Mouse (Mus musculus) embryo, embryonic 10 days (tissue): ENCODE measurements around the gene Cradd.
A peak's percentile ranks its signal among the peaks of the same experiment; 100 is the strongest.

ENCODE experiments used
- DNase-seq: peaks from one replicate; pipeline ENCODE4 v3.0.0-alpha.2; 2015; ENCODE audit warnings: low spot score

Gene Cradd

DNA sequence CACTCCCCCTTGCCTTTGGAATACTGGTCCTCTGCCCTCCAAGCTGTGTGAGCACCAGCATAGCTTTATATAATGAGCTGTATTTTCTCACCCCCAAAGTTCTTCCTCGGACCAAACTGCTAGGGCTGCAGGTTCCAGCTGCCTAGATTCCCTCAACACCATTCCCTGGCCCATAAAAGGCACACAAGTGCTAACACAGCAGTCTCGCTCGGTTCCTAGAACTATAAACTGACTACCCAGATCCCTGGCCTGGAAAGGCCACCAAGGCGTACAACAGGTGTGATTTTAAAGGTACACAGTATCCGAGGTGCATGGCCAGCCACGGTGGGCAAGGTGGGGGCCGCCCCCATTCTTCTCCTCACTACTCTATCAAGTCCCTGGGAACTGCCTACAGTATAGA lies 54.8 kb downstream of the Cradd start:
- DNase-seq: no peak

DNA sequence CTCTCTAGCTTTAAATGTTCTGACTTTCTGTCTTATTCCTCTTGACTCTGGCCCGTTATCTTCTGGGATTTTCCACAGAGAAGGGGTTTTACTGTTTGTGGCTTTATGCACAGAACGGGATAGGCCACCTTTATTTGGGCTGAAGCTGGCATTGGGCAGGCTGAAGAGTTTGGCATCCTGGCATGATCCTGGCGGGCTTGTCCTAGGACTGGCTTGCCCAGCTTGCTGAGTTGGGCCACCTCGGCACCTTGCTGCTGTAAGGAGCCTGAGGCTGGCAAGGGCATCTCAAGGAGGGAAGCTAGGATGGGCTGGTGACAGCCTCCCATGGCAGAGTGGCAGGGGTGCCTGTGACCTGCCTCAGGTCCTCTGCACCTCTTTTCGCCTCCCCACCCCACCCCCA lies 55.6 kb downstream of the Cradd start:
- DNase-seq: no peak

DNA sequence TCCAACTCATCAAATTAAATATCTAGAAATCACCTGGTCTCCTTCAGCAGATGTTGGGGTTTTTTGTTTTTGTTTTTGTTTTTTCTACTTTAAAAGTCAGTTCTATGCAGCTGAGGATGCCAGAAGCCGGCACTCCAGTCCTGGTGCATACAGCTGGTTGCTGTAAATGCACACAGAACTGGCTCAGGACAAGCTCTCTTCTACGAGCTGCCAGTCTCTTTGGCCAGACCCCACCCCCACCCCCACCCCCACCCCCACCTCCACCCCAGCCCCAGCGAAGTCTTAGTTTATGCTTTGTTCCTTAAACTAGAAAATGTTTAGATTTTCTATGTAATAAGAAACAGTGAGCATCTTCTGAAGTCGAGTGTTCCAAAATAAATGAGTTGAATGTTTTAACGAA lies 57.0 kb downstream of the Cradd start:
- DNase-seq: no peak

DNA sequence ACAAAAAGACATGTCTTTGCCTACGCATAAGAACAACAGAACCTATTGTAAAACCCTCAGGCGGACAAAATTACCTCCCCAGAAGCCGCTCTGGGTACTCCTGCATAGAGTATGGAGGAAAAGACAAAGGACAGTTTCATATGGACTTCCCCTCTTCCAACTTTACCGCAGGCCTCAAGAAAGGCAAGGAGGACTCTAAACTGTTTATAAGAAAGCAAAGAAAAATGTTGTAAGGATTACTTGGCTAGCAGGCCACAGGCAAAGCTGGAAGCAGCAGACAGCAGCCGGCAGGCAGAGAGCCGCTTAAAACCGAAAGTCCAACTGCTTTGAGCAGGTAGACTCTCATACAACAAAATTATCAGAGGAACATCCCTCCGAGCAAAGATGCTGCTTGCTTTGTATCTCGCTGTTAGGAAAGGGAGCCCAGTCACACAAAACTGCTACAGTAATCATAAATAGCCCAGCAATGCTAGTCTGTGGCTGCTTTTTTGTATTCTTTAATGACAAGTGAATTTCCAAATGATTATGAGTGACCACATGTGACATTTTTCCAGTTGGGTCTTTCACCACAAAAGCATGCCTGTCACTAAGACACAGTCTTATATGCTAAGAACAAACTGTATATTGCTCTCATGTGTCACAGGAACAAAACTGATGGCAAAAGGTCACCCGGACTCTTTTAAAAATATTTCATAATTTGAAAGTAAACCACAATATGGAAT lies 57.7 kb downstream of the Cradd start:
- no peak for DNase-seq

DNA sequence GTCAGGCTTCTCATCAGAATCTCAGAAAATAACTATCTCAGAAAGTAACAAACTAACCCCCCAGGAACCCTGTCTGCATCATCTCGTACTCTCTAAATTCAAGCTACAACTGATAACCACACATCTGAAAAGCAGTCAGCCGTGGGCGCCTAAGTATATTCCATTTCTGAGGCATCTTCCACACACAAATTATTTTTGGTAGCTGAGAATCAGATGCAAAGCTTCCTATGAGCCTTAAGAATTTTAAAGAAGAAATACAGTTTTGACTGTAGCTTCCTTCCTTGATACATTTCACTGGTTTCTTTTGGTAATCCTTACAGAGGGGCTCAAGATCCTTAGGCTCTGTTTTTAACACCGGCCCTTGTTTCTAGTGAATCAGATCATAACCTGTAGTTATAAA lies 58.4 kb downstream of the Cradd start:
- no peak for DNase-seq

DNA sequence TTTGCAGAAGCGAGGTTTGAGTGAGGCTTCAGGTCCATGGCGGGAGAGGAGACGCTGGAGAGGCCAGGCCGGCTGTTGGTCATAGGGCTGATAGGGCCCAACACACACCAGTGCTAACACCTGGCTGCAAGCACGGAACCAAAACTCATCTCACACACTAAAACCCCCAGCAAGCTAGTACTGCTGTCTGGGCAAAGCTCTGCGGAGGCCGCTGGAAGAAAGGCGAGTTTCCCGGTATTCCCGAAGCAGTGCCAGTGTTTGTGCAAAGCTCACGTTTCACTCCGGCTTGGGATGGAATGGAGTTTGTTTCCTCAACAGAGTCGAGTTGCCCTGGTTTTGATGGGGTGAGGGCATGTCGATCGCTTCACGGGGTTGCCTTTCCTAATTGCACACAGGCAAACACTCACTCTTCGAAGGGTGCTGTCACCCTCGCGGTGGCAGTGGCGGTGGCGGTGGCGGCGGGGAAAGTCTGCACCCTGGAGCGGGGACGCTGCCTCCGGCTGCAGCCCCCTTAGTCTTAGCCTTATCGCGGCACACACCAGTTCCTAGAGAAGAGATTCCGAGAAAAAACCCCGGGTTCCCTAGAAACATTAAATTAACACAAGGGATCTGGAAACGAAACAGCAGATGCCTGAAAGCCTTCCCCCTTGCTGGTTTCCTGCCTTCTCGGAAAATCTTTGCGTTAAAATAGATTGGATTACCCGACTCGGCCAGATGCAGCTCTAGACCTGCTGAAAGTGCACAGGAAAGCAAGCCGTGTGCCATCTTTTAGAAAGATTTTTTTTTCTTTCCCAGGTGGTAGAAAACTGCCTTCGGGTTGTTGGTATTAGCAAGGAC lies 59.2 kb downstream of the Cradd start:
- peak; percentile 60 for DNase-seq

DNA sequence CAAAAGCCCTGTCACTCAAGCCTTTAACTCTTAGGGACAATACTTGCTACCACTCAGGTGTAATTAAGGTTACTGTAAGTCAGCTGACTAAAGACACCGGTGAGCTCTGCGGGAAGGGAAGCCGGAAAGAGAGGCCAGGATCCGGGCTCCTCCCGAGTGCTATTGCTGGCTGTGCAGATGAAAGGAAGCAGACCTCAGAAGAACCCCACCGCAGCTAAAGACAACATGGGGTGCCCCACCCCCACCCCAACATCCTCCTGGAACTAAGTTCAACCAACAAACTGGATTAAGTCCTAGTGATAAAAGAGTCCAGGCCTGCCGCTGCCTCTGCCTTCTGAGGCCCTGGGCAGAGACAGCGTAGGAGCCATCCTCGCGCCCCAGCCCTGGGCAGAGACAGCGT lies 61.5 kb downstream of the Cradd start:
- no peak for DNase-seq

DNA sequence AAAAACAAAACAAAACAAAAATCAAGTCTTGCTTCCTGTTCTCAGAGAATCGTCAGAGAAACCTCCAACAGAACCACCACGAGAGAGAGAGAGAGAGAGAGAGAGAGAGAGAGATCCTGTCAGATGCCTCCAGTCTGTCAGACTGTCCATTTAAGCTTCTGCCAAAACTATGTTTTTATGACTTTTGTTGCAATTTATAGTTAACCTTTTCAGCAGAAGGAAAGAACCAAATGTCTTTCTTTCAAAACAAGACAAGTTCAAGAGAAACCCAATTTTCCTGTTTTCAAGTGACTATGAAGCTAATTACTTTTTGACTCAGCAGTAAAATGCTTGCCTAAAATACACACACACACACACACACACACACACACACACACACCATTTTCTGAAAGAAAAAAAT lies 62.7 kb downstream of the Cradd start:
- no peak for DNase-seq

DNA sequence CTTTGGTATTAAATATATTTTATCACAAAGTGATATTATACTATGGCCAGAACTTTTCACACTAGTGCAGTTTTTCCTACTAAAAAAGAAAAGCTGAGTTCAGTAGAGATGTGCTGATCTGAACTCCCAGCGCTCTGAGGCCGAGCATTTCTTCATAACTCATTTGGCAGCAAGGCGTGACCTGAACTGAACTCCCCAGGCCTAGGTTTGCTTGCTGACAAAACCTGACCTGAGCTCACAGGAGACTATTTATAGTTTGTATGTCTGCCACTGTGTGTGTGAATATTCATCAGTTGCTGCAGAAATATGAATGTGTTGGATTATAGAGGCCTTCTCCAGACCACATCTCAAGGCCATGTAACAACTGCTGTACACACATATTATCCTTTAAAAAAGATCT lies 63.5 kb downstream of the Cradd start:
- DNase-seq: no peak

DNA sequence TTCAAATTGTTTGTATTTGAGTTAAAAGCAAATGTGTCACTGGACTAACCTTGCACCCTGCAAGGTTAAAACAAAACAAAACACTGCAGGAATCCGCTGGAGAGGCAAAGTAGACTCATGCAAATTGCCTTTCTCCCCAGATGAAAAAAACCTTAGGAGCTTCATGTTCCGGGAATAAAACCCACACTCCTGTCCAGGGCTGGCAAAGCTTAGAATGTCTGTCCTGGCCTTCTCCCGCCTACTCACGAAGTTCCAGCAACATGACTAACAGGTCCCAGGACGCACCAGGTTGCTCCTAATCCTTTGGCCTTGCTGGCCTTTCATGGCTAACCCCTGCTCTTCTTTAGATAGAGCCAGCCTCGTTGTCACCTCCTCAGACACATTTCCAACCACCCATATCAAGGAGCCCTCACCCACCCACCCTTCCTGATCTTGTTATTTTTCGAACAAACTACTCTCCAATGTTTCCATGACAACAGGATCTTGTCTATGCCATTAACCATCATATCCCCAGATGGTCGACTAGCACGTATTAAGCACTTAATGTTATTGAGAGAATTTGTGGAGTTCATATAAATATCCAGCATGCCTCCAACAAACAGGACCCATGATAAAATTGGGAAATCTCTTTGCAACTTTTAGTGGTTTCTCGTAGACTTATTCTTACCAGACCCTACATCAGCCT lies 65.3 kb downstream of the Cradd start:
- no peak for DNase-seq

DNA sequence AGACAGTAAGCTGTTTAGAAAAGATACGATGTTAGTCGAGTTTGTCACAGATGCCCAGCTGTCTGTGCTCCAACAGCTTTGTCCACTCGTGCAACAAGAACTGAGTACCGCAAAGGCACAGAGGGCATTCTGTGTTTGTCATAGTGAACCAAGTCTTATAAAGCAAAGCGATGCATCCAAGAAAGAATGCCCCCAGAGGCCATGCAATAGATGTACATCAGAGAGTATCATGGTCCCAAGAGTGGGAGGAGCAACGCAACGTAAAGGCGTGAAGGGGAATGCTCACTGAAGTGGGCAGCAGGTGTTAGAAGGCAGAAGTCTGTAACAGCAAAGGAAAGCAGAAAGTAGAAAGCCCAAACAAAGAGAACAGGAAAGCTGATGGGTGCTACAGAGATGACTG lies 66.0 kb downstream of the Cradd start:
- peak; percentile 35 for DNase-seq

DNA sequence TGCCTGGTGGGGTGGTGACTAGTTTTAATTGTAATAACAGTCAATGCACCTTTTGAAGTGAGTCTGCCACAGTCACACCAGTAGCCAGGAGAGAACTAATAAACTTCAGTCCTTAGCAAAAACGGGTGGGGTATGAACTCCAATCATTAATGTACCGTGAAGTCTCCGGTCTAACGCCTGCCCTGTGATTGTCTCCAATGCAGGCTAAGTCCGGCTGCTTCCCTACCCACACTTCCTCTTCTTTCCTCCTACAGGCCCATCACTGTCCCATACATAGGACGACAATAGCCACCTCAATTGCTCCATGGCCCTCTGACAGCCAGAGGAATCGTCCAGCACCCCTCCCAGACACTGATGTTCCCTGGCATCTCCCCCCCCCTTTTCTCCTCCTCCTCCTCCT lies 67.8 kb downstream of the Cradd start:
- DNase-seq: peak; percentile 27

DNA sequence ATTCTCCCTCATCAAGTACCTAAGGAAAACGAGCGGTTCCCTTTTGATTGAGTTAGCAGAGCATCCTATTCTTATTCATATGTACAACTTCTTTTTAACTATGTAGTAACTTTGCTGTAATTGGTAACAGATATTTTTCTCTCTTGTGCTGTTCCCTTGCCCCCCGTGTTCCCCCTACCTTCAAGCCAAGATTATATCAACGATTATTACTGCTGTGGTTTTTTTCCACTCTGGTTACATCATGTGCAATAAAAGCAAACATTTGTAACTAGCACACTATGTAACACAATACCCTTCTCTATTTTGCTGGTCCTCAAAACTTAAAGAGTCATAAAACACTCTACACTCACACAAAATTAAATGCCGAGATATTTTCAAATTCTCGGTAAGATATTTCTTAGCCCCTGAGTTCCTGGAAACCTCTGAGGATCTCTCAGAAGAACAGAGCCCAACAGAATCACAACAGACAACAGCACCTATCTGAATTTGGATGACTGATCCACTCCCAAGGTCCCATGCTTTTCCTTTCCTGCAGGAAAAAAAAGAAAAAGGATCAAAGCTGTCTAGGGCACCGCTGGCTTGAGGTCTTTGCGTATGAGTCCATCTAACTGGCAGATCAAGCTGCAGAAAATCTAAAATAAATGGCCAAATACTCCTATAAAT lies 68.8 kb downstream of the Cradd start:
- no peak for DNase-seq

DNA sequence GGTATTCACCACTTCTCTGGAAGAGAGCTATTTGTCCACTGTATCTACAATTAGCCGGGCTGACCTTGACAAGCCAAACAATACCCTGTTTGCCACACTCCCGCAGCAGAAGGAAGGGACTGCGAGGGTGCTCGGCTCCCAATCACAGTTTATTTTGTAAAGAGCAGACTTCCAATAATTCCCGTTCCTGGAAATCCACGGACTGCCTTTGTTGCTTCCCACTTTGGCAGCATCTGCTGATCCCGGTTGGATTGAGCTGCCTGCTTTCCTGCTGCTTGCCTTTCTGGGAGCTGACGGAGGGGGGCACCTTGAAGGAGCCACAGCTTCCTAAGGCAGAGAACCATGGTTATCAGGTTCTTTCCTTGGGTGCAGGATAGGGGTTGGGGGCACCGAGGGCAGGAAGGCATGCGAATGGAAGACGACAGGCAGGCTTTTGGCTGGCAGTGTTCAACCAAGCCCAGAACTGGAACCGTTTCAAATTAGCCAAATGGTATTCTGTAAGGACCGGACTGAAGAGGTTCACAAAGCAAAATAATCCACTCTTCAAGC lies 69.4 kb downstream of the Cradd start:
- no peak for DNase-seq

DNA sequence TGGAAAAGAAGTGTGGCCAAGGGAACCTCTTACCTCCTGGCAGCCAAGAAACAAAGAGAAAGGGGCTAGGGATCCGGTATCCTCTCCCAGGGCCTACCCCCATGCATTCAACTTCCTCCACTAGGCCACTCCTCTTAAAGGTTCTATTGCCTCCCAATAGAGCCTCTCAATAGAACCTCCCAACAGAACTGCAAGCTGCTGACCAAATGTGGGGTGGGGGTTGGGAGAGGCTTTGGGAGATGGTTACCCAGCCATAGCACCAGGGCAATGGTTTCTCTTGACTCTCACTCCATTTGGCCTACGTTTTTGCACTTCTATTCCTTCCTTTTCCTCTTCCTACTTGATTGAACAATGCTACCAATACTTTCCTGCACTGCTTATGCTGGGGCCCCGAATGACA lies 69.9 kb downstream of the Cradd start:
- no peak for DNase-seq

DNA sequence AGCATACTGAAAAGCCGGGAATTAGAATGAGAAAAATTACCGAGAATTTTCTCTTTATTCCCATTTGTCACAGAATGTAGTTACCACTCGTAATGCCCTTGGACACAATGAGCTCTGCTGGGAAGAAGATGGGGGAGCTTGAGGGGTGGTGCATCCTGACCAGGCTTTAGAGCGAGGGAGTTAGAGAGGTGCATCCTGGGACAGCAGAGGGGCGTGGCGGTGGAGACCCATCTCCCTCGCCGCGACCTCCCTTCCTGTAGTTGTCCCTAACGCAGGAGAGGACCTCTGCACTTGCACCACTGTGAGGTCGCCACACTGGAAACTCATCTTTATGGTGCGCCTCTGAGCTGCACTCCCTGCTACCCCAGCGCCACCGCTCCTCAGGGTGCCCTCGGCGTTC lies 72.3 kb downstream of the Cradd start:
- no peak for DNase-seq

DNA sequence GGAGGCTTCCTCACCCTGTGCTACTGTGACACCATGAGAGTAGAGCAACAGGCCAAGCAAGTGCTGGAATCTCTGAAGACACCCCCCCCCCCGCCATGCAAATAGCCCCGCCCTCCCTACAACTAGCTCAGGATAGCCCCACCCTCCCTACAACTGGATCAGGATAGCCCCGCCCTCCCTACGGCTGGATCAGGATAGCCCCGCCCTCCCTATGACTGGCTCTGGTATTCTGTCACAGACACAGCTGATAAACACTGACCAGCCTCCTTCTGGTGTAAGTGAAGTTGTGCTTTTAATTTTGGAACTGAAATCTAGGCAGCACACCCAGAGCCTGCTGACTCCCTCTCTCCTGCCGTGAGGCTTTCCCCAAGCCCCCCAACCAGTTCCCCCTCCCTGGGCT lies 75.6 kb downstream of the Cradd start:
- no peak for DNase-seq

DNA sequence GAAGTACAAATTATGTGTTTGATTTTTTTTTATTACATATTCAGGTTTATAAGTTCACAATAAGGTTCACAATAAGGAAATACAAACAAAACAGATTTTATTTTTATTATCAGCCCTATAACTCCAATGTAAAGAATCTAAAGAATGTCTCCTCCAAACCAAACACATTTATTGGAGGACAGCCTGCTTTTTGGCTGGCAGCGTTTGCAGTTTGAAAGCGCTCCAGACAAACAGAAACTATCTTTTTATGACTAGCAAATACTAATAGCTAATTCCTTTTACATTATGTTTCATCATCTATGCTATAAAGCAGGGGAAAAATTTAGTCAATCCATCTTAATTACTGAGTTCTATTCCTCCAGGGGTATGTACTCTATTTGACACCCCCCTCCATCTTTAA lies 77.2 kb downstream of the Cradd start:
- DNase-seq: no peak

DNA sequence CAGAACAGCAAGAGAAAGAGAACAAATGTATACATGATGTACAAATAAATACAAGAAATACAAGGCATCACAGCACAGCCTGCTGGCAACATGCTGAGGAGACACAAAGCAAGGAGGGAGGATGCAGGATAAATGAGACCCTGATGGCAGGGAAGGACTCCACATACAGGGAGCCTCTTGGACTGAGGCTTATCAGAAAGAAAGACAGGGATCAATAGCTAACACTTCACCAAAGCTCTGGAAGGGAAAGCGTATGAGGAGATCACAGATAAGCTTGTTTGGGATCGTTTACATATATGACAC lies 78.3 kb downstream of the Cradd start:
- DNase-seq: peak; percentile 49

DNA sequence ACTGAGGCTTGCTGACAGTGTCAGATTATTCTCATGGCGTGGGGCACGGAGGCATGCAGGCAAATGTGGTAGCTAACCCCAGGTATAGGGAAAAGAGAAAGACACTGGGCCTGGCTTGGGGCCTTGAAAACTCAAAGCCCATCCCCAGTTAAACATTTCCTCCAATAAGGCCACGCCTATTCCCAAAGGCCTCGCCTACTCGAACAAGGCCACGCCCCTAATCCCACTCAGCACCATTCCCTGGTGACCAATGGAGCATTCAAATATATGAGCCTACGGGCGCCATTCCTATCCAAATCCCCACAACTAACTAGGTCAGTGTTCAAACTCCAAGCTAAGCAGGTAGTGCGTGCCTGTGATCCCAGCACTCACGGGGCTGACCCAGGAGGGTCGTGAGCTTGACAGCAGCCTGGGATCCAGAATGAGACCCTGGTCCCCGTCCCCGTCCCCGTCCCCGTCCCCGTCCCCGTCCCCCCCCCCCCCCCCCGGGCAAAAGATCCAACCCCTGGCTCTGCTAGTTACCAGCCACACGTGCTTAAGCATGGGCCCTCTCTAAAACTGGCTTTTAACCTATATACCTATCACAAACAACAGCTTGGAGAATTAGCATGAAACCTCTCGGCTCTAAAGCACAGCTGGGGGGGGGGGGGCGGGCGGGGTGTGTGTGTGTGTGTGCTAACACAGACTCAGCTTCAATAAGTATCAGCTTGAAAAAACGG lies 78.8 kb downstream of the Cradd start:
- no peak for DNase-seq

DNA sequence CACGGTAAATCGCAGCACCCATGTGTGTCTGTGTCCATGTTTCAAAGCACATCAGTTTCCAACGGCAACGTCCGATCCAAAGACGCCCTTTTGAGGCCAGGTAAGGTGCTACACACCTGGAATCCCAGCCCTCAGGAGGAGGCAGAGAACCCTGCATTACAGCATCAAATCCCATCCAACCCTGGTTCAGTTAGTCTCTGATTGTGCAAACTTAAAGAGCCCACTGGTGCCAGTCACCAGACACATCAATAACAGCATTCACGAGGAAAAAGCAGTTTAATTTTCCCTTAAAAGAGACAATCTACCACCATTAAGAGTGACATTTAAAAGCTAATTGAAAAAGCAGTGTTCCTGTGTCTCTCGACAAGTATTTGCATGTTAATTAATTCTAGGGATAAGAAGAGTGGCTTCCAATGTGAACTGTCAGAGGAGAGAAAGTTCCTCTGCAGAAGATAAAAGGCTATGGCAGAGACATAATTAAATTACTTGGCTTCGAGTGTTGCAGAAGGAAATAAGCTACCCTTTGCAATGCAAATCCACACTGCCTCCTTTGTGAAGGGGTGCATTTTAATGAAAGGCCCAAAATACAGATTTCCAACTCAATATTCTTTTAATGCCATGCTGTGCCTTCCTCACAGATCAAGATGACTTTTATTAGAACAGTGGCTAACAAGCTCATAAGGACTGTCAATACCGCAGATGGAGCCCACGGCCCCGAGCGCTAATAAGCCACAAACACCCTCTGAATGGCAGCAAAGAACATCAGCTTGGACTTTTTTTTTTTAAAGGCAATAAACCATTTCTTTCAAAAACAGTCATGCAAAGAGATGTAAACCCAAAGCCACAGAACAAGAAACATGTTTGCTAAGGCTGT lies 84.5 kb downstream of the Cradd start:
- no peak for DNase-seq
